Mouse (Mus musculus) adrenal gland, adult 8-10 months (tissue): ENCODE measurements around the gene Heatr3. TPM values are rescaled to one million over a fixed set of nuclear protein-coding genes. Genes with fewer than 3 reads are reported as not detected.

Experiments
- DNase-seq: peaks from one replicate; pipeline ENCODE4 v3.0.0; 2022
- total RNA-seq, 4 experiments: library from RNA; stranded (reverse); gene quantifications; 2 replicates each; pipeline ENCODE4 v1.2.4; 2022

The Heatr3 gene
- 10 to 100 TPM; 29.4 to 34.5 (median 32.5) TPM for total RNA-seq

DNA sequence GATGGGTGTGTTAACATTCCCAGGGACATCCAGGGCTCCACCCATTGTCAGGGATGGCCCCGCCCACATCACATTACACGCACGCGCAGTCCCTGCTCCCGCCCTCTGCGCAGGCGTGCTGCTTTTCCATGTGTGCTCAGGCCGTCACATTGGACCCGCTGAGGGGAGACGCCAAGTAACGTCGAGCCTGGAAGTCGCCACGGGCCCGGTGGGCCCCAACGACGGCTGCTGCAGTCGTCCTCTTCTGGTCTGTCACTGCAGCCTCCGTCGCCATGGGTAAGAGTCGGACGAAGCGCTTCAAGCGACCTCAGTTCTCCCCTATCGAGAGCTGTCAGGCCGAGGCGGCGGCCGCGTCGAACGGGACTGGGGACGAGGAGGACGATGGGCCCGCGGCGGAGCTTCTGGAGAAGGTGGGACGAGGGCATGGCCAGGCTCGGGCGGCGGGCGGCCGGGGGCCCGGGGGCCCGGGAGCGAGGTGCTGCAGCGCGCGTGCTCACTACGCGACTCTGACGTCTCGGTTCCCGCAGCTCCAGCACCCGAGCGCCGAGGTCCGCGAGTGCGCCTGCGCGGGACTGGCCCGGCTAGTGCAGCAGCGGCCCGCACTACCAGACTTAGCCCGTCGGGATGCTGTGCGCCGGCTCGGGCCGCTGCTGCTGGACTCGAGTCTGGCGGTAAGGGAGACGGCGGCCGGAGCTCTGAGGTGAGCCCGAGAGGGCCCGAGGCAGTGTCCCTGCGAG is at the start of gene Heatr3:
TSS of gene Heatr3 (plus strand) at position 108 of the 737 bp plus-strand sequence.
- peak; percentile 95 for DNase-seq

DNA sequence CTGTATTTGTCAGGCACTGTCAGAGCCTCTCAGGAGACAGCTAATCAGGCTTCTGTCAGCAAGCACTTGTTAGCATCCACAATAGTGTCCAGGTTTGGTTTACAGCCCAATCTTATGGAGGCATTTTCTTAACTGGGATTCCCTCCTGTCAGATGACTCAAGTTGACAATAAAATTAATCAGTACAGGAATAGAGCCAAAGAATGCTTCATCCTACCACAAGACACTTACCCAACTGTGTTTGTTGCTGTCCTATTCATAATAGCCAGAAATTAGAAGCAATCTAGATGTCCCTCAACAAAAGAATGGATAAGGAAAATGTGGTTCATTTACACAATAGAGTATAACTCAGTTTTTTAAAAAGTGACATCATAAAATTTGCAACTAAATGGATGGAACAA is 49.6 kb upstream of the Heatr3 start:
- DNase-seq = no peak

DNA sequence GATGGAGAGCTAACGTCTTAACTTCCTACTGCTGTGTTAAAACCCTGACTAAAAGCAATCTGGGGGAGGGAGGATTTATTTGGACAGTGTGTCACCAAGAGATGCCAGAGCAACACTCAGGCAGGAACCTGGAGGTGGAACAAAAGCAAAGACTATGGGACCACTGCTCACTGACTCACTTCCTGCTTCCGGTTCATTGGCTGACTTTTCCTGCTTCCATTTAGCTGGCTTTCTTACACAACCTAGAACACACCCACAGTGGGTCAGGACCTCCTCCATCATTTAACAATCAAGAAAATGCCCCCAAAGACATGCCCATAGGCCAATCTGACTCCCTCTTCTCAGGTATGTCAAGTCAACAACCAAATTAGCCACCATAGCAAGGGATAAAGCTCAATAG is 46.0 kb upstream of the Heatr3 start:
- no peak for DNase-seq

DNA sequence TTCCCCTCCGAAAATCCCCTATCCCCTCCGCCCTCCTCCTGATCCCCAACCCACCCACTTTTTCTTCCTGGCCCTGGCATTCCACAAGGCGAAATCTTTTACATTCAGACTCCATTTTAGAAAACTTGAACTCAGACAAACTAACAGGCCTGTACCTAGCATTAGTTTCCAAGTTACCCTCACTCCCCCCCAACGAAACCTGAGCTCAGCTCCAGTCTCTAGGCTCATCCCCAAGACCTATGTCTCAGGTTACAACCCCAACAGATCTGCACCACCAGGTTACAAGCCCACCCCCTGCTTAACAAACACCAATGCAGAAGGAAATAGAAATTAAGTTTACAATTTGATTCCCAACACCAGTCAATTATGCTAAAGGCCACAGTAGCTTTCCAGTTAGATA is 44.3 kb upstream of the Heatr3 start:
- DNase-seq = no peak

DNA sequence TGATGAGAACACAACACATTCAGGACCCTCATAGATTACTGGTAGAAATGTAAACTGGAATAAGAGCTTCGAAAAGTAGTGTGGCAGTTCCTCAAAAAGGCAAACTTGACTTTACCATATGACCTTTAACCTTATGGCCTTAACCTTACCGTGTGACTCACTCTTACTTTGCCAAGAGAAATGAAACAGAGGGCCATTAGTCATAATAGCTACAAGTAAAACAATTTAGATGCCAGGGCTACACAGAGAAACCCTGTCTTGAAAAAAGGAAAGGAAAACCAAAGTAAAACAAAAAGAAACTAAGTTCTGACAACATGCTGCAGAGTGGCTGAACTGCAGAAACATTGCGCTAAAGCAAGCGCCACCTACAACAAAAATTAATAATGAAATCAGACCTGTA is 38.8 kb upstream of the Heatr3 start:
- no peak for DNase-seq

DNA sequence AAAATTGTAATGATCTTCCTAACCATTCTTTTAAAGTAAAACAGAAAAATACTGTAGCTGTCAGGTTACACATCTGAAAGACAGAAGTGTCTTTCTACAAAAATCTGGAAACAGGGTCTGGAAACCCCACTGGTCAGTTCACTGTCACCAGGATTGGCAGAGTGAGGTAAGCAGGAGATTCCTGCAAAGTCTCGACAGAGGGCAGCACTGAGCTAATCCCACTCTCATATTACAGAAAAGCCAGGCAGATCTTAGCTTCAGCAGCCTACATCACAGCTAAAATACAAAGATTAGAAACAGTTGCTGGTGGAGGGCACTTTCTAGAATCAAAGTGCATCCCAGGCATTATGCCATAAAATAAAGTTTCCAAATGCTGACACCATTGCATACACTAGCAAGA is 38.1 kb upstream of the Heatr3 start:
- DNase-seq = no peak

DNA sequence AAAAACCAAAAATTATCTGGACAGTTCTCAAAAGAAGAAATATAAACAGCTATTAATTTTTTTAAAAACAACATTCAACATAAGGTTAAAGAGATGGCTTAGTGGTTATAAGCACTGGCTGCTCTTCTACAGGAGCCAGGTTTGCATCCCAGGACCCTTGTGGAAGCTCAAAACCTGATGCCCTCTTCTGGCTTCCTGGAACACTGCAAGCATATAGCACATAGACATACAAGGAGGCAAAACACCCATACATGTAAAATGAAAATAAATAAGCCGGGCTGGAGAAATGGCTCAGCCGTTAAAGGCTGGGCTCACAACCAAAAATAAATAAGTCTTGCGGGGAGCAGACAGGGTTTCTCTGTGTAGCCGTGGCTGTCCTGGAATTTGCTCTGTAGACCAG is 28.4 kb upstream of the Heatr3 start:
- DNase-seq = no peak

DNA sequence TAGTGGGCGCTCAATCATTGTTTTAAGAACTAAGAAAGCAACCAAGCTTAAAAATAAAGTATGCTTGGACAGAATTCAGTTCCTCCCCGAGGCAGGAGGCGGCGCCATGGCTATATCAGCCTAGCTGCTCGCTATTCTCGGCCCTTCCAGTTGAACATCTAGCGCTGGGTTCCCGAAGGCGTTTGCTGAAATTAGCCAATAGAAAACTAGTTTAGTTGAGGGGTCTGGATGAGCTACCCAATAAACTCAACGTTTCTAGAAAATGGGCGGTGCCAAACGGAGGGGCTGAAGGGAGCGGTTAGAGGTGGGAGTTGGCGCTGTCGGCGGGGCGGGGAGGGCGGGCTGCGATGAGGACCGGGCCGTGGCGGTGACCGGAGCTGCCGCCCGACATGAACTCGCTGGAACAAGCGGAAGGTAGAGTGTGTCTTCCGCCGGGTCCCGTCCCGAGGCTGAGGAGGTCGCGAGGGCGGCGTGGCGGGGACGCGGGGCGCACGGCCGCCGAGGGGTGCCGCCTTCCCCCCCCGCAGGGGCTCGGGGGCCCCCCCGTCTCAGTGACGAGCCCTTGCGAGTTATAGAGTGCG is 19.1 kb upstream of the Heatr3 start, which contains the start of gene Cnep1r1:
TSS of gene Cnep1r1 (plus strand) at position 314 of the 581 bp plus-strand sequence.
- peak; percentile 93 for DNase-seq

DNA sequence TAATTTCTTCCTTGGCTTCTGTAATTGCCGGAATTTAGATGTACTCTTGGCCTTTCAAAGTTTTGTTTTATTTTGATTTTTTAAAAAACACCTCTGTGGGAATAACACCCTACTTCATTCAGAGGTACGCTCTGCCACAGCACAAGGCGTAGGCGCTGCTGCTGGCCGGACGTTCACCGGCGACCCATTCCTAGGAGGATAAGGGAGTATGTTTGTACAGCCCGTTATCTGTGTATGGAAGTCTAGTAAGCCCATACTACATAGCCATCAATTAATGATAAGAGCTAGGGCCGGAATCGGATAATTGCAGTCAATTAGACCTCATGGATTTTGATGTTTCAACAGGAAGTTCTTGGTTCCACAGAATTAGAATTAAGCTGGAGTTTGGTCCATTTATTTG is 18.6 kb upstream of the Heatr3 start:
- DNase-seq = no peak

DNA sequence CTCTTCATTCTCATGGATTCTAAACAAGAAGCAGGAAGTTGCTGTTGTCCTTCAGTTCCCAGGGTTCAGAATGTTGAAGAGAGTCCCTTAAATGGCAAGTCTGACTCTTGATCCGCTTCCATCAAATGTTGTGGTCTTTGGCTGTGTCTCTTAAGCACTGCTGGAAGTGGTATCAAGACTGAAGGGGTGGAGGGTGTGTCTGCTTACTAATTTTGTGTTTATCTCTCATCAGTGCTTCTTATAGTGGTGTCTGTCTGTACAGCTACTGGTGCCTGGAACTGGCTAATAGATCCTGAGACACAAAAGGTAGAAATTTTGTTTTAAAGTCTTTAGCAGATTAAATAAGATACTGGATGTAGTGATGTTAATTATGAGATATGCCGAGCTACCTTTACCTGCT is 12.8 kb upstream of the Heatr3 start:
- DNase-seq = no peak

DNA sequence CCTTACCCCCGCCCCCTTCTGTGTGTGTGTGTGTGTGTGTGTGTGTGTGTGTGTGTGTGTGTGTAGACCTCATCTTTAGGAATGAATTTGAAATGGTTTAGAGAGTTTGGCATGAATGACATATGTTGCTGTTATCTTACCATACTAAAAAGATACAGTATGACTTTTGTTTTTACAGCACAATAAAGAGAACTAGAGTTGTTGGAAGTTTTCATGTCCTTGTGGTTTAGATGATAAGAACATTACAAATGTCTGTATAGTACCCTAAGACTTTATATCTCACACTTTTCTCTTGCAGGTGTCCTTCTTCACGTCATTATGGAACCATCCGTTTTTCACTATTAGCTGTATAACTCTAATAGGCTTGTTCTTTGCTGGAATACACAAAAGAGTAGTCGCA is 8.3 kb upstream of the Heatr3 start:
- DNase-seq = no peak

DNA sequence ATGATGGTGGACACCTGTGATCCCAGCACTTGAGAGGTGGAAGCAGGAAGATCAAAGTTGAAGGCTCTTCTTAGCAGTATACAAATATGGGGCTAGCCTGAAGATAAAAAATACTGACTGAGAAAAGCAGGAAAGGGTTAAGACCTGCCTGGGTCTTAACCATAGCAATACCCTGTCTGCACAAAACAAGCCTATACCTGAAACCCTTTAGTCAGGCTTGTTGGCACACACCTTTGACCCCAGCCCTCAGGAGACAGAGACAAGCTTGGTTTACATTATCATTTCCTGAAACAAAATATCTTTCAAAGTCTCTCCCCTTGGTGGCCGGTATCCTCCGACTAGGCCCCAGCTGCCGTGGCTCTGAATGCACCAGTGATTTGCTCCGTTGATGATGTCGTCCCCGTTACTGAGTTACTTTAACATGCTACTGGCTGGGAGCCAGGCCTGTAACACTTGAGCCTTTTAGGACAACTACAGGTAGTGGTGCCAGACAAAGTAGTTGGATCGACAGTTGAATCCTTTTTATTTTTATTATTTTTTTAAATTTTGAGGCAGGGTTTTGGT is 6.8 kb upstream of the Heatr3 start:
- DNase-seq = no peak

DNA sequence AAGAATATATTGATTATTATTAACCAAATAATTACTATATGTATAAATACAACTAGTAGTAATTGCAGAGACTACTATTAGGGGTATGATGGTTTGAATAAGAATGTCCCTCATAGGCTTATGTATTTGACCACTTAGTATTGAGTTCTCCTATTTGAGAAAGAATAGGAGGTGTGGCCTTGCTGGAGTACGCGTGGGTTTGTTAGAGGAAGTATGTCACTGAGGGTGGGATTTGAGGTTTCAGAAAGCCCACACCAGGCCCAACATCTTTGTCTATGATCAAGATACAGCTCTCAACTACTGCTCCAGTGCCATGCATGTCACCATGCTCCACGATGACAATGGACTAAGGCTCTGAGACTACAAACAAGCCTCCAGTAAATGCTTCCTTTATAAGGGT is 1.6 kb downstream of the Heatr3 start:
- no peak for DNase-seq

DNA sequence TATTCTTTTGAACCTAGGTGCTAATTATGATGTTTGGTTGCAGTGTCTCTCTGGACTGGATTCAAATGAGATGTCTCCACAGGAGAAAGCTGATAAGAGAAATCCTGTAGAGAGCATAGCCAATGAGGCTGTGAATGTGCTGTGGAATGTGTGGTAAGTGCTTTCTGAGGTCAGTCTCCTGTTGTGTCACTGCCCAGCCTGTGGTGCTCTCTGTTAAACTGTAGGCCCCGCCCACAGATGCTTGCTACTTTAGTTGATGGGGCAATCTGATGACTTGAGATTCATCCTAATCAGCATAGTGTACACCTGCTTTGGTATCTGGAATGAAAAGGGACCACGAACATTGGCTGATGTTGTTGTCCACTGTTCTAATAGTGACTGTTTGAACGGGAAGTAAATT is 4.0 kb downstream of the Heatr3 start:
- DNase-seq = no peak

DNA sequence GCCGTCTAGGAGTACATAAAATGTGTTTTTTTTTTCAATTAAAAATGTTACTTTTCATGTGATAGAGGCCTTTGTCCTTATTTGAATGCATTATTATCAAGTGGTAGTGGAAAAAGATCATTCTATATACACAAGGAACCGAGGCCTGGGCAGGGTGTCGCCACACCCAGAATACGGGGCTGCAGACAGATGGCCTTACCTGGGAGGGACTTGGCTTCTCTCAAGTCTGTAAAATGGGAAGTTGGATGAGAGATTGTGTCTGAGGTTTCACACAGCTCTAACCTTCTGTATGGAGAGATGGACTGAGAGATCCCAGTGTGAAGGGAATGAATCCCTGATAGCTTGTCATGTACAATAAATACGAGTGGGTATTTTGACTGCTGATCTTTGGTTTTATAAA is 6.4 kb downstream of the Heatr3 start:
- DNase-seq = no peak

DNA sequence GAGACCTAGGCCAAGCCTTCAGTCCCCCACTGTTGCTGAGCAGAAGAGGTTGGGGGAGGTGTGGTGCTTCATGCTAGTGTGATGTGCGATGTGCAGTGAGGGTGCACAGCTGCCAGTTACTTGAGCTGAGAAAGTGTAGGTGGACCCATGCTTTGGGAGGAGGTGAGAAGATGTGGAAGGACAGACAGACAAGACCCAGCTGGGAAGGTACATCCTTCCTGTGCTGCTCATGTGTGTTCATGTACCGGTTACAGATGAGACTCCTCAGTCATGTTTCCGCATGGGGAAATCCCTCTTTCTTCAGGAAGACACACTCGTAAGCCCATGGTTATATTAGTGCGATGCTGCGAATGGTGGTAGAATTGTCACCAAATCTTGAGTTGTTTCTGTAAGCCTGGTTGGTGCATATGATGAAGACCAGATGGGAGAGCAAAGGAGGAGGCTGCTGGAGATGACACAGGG is 13.3 kb downstream of the Heatr3 start:
- DNase-seq = no peak

DNA sequence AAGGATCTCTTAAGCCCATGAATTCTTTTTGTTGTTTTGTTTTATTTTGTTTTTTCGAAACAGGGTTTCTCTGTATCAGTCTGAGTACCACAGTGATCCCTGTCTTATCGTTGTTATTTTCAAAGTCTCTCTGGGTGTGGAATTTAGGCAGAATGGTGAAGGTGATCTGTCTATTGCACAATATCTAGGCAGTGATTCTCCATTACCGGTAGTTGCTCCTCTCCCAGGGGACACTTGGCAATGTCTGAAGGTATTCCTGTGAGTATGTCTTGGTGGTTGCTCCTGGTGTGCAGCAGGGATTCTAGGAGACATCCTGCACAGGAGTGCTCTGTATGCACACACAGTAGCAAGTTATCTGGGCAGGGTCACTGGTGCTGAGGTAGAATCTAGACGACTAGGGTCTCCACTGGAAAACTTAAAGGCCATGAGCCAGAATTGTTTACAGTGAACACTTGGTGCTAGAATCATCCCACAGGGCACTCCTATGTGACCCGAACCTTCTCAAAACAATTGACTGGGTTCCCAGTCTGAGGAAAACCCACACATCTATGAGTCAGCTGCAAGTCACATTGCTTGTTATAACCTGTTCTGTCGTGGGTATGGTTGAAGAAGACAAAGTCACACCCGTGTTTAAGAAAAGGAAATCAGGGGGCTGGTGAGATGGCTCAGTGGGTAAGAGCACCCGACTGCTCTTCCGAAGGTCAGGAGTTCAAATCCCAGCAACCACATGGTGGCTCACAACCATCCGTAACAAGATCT is 22.8 kb downstream of the Heatr3 start:
- DNase-seq = no peak

DNA sequence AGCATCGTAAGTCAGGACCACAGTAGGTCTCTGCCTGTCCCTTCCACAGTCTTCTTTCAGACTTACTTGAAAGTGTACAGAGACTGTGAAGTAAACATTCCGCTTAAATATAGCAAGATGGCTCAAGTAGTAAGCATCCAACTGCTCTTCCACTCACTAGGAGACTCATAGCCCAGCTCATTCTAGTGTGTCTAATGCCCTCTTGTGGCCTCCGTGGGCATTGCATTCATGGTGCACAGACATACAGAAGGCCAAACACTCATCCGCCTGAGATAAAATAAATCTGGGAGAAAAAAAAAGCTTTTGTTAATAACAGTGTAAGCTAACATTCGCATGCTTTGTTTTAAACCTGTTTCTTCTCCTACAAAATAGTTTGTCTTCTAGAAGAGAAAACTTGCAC is 23.8 kb downstream of the Heatr3 start:
- peak; percentile 36 for DNase-seq

DNA sequence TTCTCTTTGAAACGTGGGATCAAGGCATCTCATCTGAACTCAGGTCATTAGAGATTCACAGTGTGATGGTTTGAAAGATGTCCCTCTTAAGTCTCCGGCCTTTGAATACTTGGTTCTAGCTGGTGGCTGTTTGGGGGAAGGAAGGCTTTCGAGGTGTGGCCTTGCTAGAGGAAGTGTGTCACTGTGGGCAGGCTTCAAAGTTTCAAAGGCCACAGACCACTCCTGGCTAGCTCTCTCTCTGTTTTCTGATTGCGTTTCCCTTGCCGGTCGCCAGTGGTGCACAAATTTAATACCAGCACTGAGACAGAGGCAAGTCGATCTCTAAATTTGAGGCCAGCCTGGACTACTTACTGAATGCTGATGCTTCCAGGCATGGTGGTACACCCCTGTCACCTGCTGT is 37.6 kb downstream of the Heatr3 start:
- DNase-seq = no peak

DNA sequence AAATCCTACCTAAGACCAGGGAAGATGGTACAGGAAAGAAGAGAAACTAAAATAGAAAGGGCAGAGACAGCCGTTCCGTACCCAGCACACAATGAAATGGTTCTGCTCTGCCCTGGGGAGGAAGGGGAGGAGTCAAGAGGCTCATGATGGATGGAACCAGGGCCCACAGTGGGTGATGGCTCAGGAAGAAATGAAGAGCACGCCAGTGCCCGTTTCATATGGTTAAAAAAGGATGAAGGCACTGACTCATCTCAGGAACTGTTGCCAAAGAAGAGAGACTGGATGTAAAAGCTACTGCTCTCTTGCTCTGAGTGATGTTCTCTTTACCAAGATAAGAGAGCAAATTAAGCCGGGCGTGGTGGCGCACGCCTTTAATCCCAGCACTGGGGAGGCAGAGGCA is 39.6 kb downstream of the Heatr3 start:
- no peak for DNase-seq

DNA sequence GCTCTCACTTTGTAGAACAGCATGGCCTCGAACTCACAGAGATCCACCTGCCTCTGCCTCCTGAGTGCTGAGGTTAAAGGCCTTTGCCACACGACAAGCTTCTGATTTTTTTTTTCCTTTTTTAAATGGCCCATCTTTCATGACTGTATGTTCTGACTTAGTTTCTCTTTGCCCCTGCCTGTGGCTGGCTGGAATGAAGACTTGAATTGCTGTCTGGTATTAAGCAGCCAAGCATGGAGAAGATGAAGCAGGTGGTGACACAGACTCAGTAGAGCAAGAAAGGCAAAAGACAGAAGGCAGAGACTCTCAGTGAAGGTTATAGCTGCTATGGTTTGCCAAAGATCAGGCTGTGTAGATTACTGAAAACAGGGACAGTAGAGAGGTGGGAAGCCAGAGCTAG is 45.5 kb downstream of the Heatr3 start:
- no peak for DNase-seq

DNA sequence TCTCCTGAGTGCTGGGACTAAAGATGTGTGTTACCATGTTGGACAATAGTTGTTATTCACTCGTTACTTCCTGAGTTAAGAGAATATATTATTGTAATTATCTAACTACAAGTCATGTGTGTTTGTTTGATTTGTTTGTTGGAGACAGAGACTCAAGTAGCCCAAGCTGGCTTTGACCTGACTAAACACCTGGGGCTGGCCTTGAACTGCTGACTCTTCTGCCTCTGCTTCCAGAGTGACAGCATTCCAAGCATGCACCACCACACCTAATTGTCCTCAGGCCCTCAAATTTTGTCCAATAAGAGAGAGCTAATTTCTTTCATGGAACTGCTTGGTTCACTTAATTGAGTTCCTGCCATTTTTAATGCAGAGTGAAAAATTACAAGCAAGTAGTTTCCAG is 47.3 kb downstream of the Heatr3 start:
- no peak for DNase-seq

DNA sequence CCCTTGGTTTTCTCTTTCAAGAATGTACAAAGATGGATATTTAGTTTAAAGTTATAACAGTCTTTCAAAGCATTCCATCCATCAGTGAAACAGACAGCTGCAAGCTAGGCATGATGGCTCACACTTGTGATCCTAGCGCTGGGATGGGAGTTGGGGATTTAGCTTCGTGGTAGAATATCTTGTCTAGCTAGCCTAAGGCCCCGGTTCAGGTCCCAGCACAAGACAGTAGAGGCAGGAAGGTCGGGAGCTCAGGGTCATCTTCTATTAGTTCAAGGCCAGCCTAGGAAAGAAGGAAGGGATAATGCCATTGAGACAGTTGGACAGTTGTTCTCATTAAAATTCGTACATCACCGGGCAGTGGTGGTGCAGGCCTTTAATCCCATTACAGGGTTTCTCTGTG is 48.1 kb downstream of the Heatr3 start:
- no peak for DNase-seq
